Mouse (Mus musculus): ENCODE measurements around the gene Mccc1. TPM values are rescaled to one million over a fixed set of nuclear protein-coding genes. Genes with fewer than 3 reads are reported as not detected.

Mccc1 gene
- total and polyA plus RNA-seq, 3 experiments: 10.0 to 30.0 (median 13.4) TPM

GRCm38 (mm10) chr3:35940047-35940446 is 60.4 kb downstream of the Mccc1 start:
- Histone ChIP-seq H3K9ac (ENCODE audit: insufficient read depth, low read depth) (no peak overlapping the region), H3K4me2 (ENCODE audit: insufficient read depth, low read depth, poor library complexity, severe bottlenecking) (no peak overlapping the region), H3K27ac (ENCODE audit: insufficient read depth, low read depth) (no peak overlapping the region), H3K79me2 (replicated peaks; ENCODE audit: control insufficient read depth, extremely low read depth, insufficient read depth, poor library complexity, severe bottlenecking) (peaks cover 5% of the 10 kb centered on the region; the same call in 1 of the 2 replicates), H3K4me3 (replicated peaks in 1 of 3; ENCODE audit: low read depth in 2 of 3, low read length in 2 of 3, poor library complexity in 1 of 3) (no peak overlapping the region), H3K27me3 (replicated peaks) (no peaks in the 10 kb centered on the region), H3K9me3 (replicated peaks; ENCODE audit: low read length) (no peaks in the 10 kb centered on the region), H3K4me1 (ENCODE audit: control insufficient read depth in 1 of 2, insufficient read depth in 2 of 2) (peaks cover 6 to 28% of the 10 kb centered on the region in 2 experiments; a peak in 3 of 4 replicates), H3K36me3 (replicated peaks in 1 of 2; ENCODE audit: control insufficient read depth in 1 of 2, insufficient read depth in 1 of 2, low read length in 1 of 2) (peaks cover 15 to 59% of the 10 kb centered on the region in 2 experiments)
- TF ChIP-seq HCFC1 (IDR thresholded peaks at IDR 0.05; ENCODE audit: low read depth, low read length) (no peak), PAX5 (IDR thresholded peaks at IDR 0.05; ENCODE audit: low read length) (no peak), ZKSCAN1 (IDR thresholded peaks at IDR 0.05; ENCODE audit: borderline replicate concordance, low read depth, low read length) (no peak), UBTF (IDR thresholded peaks at IDR 0.05; ENCODE audit: low read depth, low read length) (no peak)
- DNase-seq (ENCODE audit: extremely low read depth): no peak
- in situ Hi-C loops (cut with MboI; ENCODE audit: low pct_ligation_motif_present, low pct_unique_long_range_greater_than_20kb, low sequenced_read_pairs) (no loop called here), dilution Hi-C loops (cut with MboI; ENCODE audit: extremely low pct_ligation_motif_present, extremely low pct_unique_long_range_greater_than_20kb, low sequenced_read_pairs) (no loop called here)

GRCm38 (mm10) chr3:35937345-35937744 is 63.1 kb downstream of the Mccc1 start, which contains the start of gene Dcun1d1:
TSS of gene Dcun1d1 (minus strand) at chr3:35937445.
- peaks cover 10 to 38% of the 10 kb centered on the region in 2 experiments for H3K4me1 ChIP-seq (ENCODE audit: control insufficient read depth in 1 of 2, insufficient read depth in 2 of 2)
- in situ Hi-C loops (cut with MboI; ENCODE audit: low pct_ligation_motif_present, low pct_unique_long_range_greater_than_20kb, low sequenced_read_pairs): no loop called here

DNA sequence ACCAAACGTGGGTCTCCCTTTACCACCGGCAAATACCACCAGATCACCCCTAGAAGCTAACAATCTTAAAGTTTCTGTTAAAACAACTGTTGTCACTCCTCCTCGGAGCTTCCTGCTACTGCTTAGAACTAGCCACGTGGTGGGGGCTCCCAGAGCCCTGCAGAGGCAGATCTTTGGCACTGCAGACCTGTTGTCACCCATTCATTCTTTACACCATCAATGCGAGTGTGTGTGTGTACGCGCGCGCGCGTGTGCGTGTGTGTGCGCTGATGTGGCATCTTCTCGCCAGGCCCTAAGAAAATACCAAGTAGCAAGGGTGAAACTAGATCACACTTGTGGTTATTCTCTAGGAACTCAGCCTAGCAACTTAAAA is 67.1 kb downstream of the Mccc1 start:
- peak; percentile 85 for TF ChIP-seq SIN3A (IDR thresholded peaks at IDR 0.05; ENCODE audit: low read length)
- TF ChIP-seq UBTF (IDR thresholded peaks at IDR 0.05; ENCODE audit: low read depth, low read length): no peak
- TF ChIP-seq USF1 (IDR thresholded peaks at IDR 0.05; ENCODE audit: low read depth, low read length): peak; percentile 45
- TF ChIP-seq TBP (conservative IDR thresholded peaks at IDR 0.05; ENCODE audit: low read depth, low read length): peak; percentile 74; the same call in 1 of the 2 replicates
- TF ChIP-seq CTCF (conservative IDR thresholded peaks at IDR 0.05 in 1 of 2, IDR thresholded peaks at IDR 0.05 in 1 of 2; ENCODE audit: low read depth in 2 of 2, low read length in 2 of 2): no peak
- TF ChIP-seq MYC (IDR thresholded peaks at IDR 0.05; ENCODE audit: low read depth, low read length): peak; percentile 98
- TF ChIP-seq MAX (IDR thresholded peaks at IDR 0.05; ENCODE audit: low read length): peak; percentile 96
- TF ChIP-seq JUN (IDR thresholded peaks at IDR 0.05; ENCODE audit: insufficient read depth, low read depth, low read length): no peak
- peak; percentile 48 for TF ChIP-seq POLR2A (IDR thresholded peaks at IDR 0.05; ENCODE audit: low read depth, low read length)
- TF ChIP-seq TCF12 (IDR thresholded peaks at IDR 0.05; ENCODE audit: low read depth, low read length): peak; percentile 49
- TF ChIP-seq NRF1 (IDR thresholded peaks at IDR 0.05; ENCODE audit: low read depth, low read length): 0 out of 2 replicates have a peak, but pooled peaks have one; percentile 49
- peak; percentile 97 for TF ChIP-seq MXI1 (IDR thresholded peaks at IDR 0.05; ENCODE audit: low read depth, low read length)
- TF ChIP-seq ZC3H11A (IDR thresholded peaks at IDR 0.05; ENCODE audit: low read depth, low read length): no peak
- Histone ChIP-seq H3K9ac (ENCODE audit: insufficient read depth, low read depth) (peak overlapping the region; percentile 85), H3K4me3 (replicated peaks in 1 of 3; ENCODE audit: low read depth in 2 of 3, low read length in 2 of 3, poor library complexity in 1 of 3) (peak overlapping the region; percentile 77 to 86 (median 85)), H3K36me3 (replicated peaks in 1 of 2; ENCODE audit: control insufficient read depth in 1 of 2, insufficient read depth in 1 of 2, low read length in 1 of 2) (peaks cover 10 to 36% of the 10 kb centered on the region in 2 experiments), H3K9me3 (replicated peaks; ENCODE audit: low read length) (no peaks in the 10 kb centered on the region), H3K27ac (ENCODE audit: insufficient read depth, low read depth) (peak overlapping the region; percentile 55; the same call in 1 of the 2 replicates), H3K79me2 (replicated peaks; ENCODE audit: control insufficient read depth, extremely low read depth, insufficient read depth, poor library complexity, severe bottlenecking) (peaks cover 52% of the 10 kb centered on the region), H3K4me1 (ENCODE audit: control insufficient read depth in 1 of 2, insufficient read depth in 2 of 2) (peaks cover 10 to 27% of the 10 kb centered on the region in 2 experiments), H3K4me2 (ENCODE audit: insufficient read depth, low read depth, poor library complexity, severe bottlenecking) (peak overlapping the region; percentile 92), H3K27me3 (replicated peaks) (no peaks in the 10 kb centered on the region)
- dilution Hi-C loops (cut with MboI; ENCODE audit: extremely low pct_ligation_motif_present, extremely low pct_unique_long_range_greater_than_20kb, low sequenced_read_pairs) (no loop called here), in situ Hi-C loops (cut with MboI; ENCODE audit: low pct_ligation_motif_present, low pct_unique_long_range_greater_than_20kb, low sequenced_read_pairs) (no loop called here)
- DNase-seq (ENCODE audit: extremely low read depth): peak; percentile 79

More at GRCm38 (mm10) chr3:35937345-35937744, 63.1 kb downstream of the Mccc1 start, which contains the start of gene Dcun1d1:
- no peak within 1 kb of the TSS for H3K4me2 ChIP-seq (ENCODE audit: insufficient read depth, low read depth, poor library complexity, severe bottlenecking)
- no peak within 1 kb of the TSS for H3K9ac ChIP-seq (ENCODE audit: insufficient read depth, low read depth)
- TF ChIP-seq UBTF (IDR thresholded peaks at IDR 0.05; ENCODE audit: low read depth, low read length) (no peak), POLR2AphosphoS2 (IDR thresholded peaks at IDR 0.05; ENCODE audit: low read depth, low read length) (no peak), ZKSCAN1 (IDR thresholded peaks at IDR 0.05; ENCODE audit: borderline replicate concordance, low read depth, low read length) (no peak), IRF4 (IDR thresholded peaks at IDR 0.05; ENCODE audit: low read depth, low read length) (no peak), RCOR1 (conservative IDR thresholded peaks at IDR 0.05; ENCODE audit: low read depth, low read length) (no peak), MEF2A (IDR thresholded peaks at IDR 0.05; ENCODE audit: borderline replicate concordance, low read depth, low read length) (no peak), GABPA (IDR thresholded peaks at IDR 0.05; ENCODE audit: insufficient replicate concordance, low read depth, low read length) (no peak), ETS1 (conservative IDR thresholded peaks at IDR 0.05; ENCODE audit: low read depth, low read length) (no peak), ELF1 (IDR thresholded peaks at IDR 0.05; ENCODE audit: low read depth, low read length) (no peak), EP300 (IDR thresholded peaks at IDR 0.05; ENCODE audit: low read length) (no peak), KAT2A (IDR thresholded peaks at IDR 0.05; ENCODE audit: insufficient replicate concordance, low read length) (no peak), CHD2 (IDR thresholded peaks at IDR 0.05; ENCODE audit: low read length) (no peak), ZMIZ1 (IDR thresholded peaks at IDR 0.05; ENCODE audit: low read depth, low read length) (no peak), NRF1 (IDR thresholded peaks at IDR 0.05; ENCODE audit: low read depth, low read length) (no peak), HCFC1 (IDR thresholded peaks at IDR 0.05; ENCODE audit: low read depth, low read length) (no peak), USF1 (IDR thresholded peaks at IDR 0.05; ENCODE audit: low read depth, low read length) (no peak)
- DNase-seq (ENCODE audit: extremely low read depth): no peak
- H3K27ac ChIP-seq (ENCODE audit: insufficient read depth, low read depth): no peak within 1 kb of the TSS
- no peaks in the 10 kb centered on the region for H3K9me3 ChIP-seq (replicated peaks; ENCODE audit: low read length)
- H3K79me2 ChIP-seq (replicated peaks; ENCODE audit: control insufficient read depth, extremely low read depth, insufficient read depth, poor library complexity, severe bottlenecking): peaks cover 24% of the 10 kb centered on the region; the same call in 1 of the 2 replicates
- no peaks in the 10 kb centered on the region for H3K27me3 ChIP-seq (replicated peaks)
- H3K36me3 ChIP-seq (replicated peaks in 1 of 2; ENCODE audit: control insufficient read depth in 1 of 2, insufficient read depth in 1 of 2, low read length in 1 of 2): peaks cover 15 to 57% of the 10 kb centered on the region in 2 experiments
- dilution Hi-C loops (cut with MboI; ENCODE audit: extremely low pct_ligation_motif_present, extremely low pct_unique_long_range_greater_than_20kb, low sequenced_read_pairs): no loop called here
- no peak within 1 kb of the TSS for H3K4me3 ChIP-seq (replicated peaks in 1 of 3; ENCODE audit: low read depth in 2 of 3, low read length in 2 of 3, poor library complexity in 1 of 3)
